7 mouse cellular contexts compared by ENCODE assay signal in the genomic region with DNA sequence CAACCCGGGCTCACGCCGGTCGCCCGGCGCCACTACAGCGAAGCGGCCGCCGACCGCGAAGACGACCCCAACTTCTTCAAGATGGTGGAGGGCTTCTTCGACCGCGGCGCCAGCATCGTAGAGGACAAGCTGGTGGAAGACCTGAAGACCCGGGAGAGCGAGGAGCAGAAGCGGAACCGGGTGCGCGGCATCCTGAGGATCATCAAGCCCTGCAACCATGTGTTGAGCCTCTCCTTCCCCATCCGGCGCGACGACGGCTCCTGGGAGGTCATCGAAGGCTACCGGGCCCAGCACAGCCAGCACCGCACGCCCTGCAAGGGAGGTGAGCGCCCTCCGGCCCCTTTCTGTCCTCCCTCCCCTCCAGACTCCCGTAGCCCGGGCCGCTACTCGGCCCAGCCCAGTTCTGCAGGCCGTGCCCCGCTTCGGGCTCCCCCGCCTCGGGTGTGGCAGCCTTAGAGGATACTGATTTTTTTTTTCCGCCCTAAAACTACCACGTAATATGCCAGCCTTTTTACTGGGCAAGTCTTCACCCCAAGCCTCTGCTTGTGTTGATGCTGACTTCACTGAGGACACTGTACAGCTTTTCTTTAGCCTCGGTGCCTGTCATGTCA. TPM values are rescaled to one million over a fixed set of nuclear protein-coding genes. Genes with fewer than 3 reads are reported as not detected.
DNase-seq lines count a peak whose midpoint lies in the region; ATAC-seq and TF ChIP-seq lines count a peak whose summit lies in the region.

No protein-coding gene starts in this region.

- peak overlapping the region; percentile 93 for H3K27ac ChIP-seq in hindbrain, postnatal 0 days
- peak overlapping the region; percentile 98 for H3K27ac ChIP-seq in limb, embryonic 12.5 days
- peak overlapping the region; percentile 99 for H3K27ac ChIP-seq in midbrain, embryonic 12.5 days (replicated peaks)
- peak overlapping the region; percentile 91 for H3K27ac ChIP-seq in small intestine, adult 2 months (ENCODE audit: insufficient read depth, low read depth, low read length)

- ATAC-seq in hindbrain, postnatal 0 days, result peak; percentile 24
- ATAC-seq in limb, embryonic 12.5 days (ENCODE audit: insufficient number of reproducible peaks, insufficient read depth, low FRiP score, low TSS enrichment, low read depth), result peak; percentile 26
- ATAC-seq in midbrain, embryonic 12.5 days (ENCODE audit: low FRiP score, low read depth), result peak; percentile 34

- no peak; the same call in 1 of the 2 replicates for TF ChIP-seq POLR2A in small intestine, adult 2 months (IDR thresholded peaks at IDR 0.05; ENCODE audit: low read depth, low read length)

- TF ChIP-seq CTCF in hindbrain, postnatal 0 days (IDR thresholded peaks at IDR 0.05; ENCODE audit: low read depth), result no peak
- TF ChIP-seq CTCF in small intestine, adult 2 months (IDR thresholded peaks at IDR 0.05; ENCODE audit: extremely low read depth, insufficient read length, insufficient replicate concordance, low read depth, low read length), result no peak

- WGBS in hindbrain, postnatal 0 days, result under 1% methylated on average over 45 of the region's 47 CpGs
- under 1% methylated on average over 46 of the region's 47 CpGs for WGBS in limb, embryonic 12.5 days
- WGBS in midbrain, embryonic 12.5 days, result under 1% methylated on average over 47 of the region's 47 CpGs
- under 1% methylated on average over 46 of the region's 47 CpGs for WGBS in small intestine, adult 2 months

- peak overlapping the region; percentile 82 for H3K4me3 ChIP-seq in hindbrain, postnatal 0 days (ENCODE audit: low read length)
- peak overlapping the region; percentile 93 for H3K4me3 ChIP-seq in limb, embryonic 12.5 days (replicated peaks)
- peak overlapping the region; percentile 93 for H3K4me3 ChIP-seq in midbrain, embryonic 12.5 days
- peak overlapping the region; percentile 95 for H3K4me3 ChIP-seq in small intestine, adult 2 months (ENCODE audit: low read depth, low read length)

- H3K4me1 ChIP-seq in hindbrain, postnatal 0 days (ENCODE audit: insufficient read depth, low read length), result no peaks in the 10 kb centered on the region
- peaks cover 20% of the 10 kb centered on the region for H3K4me1 ChIP-seq in limb, embryonic 12.5 days (replicated peaks)
- H3K4me1 ChIP-seq in midbrain, embryonic 12.5 days, result peaks cover 20% of the 10 kb centered on the region
- peaks cover 4% of the 10 kb centered on the region; the same call in 1 of the 2 replicates for H3K4me1 ChIP-seq in small intestine, adult 2 months (ENCODE audit: control insufficient read depth, insufficient read depth, insufficient read length, low read length)

- no peaks in the 10 kb centered on the region for H3K9me3 ChIP-seq in hindbrain, postnatal 0 days (ENCODE audit: low read length)
- H3K9me3 ChIP-seq in limb, embryonic 12.5 days, result no peaks in the 10 kb centered on the region
- H3K9me3 ChIP-seq in midbrain, embryonic 12.5 days, result no peaks in the 10 kb centered on the region

- H3K36me3 ChIP-seq in hindbrain, postnatal 0 days (ENCODE audit: insufficient read depth, low read length), result no peaks in the 10 kb centered on the region
- no peaks in the 10 kb centered on the region for H3K36me3 ChIP-seq in limb, embryonic 12.5 days
- no peaks in the 10 kb centered on the region for H3K36me3 ChIP-seq in midbrain, embryonic 12.5 days
- H3K36me3 ChIP-seq in small intestine, adult 2 months (ENCODE audit: control insufficient read depth, insufficient read depth, low read length), result peaks cover 6% of the 10 kb centered on the region

- H3K27me3 ChIP-seq in hindbrain, postnatal 0 days (ENCODE audit: insufficient read depth, low read length), result no peaks in the 10 kb centered on the region
- no peaks in the 10 kb centered on the region for H3K27me3 ChIP-seq in limb, embryonic 12.5 days
- no peaks in the 10 kb centered on the region for H3K27me3 ChIP-seq in midbrain, embryonic 12.5 days
- no peaks in the 10 kb centered on the region for H3K27me3 ChIP-seq in small intestine, adult 2 months (ENCODE audit: control insufficient read depth, insufficient read depth, low read length)

- H3K4me2 ChIP-seq in hindbrain, postnatal 0 days (ENCODE audit: low read depth, low read length), result peak overlapping the region; percentile 72
- H3K4me2 ChIP-seq in limb, embryonic 12.5 days, result peak overlapping the region; percentile 76
- H3K4me2 ChIP-seq in midbrain, embryonic 12.5 days (replicated peaks), result peak overlapping the region; percentile 78

- DNase-seq in adipocyte (ENCODE audit: low spot score), result peak; percentile 47
- DNase-seq in cerebellum, postnatal 36 days, result peak; percentile 56 to 59
- peak; percentile 29 to 43 for DNase-seq in gastrocnemius, adult 8-10 months (ENCODE audit: low spot score in 2 of 2)
- DNase-seq in hindbrain, postnatal 0 days (ENCODE audit: low spot score), result peak; percentile 40

- peak overlapping the region; percentile 97 for H3K9ac ChIP-seq in hindbrain, postnatal 0 days (replicated peaks; ENCODE audit: low read length)
- H3K9ac ChIP-seq in limb, embryonic 12.5 days (replicated peaks), result peak overlapping the region; percentile 97
- H3K9ac ChIP-seq in midbrain, embryonic 12.5 days (replicated peaks), result peak overlapping the region; percentile 95

RNA-seq across cellular contexts. Expression of gene Glud1, which starts 0.6 kb away (rescaled TPM):
- 100 to 1,000 TPM; 118 to 138 (median 133) TPM for total RNA-seq in gastrocnemius, adult 8-10 months (2022)
- total RNA-seq in hindbrain, postnatal 0 days (2014; rRNA removed), result 243 and 272 TPM in 2 replicates
- 143 and 153 TPM in 2 replicates for polyA plus RNA-seq in hindbrain, postnatal 0 days (2015; fragmentation: Nextera tagmentation; extraction: Ambion mirVana)
- polyA plus RNA-seq in limb, embryonic 12.5 days (2016; fragmentation: Nextera tagmentation; extraction: Ambion mirVana), result 86.5 and 93.6 TPM in 2 replicates
- 96.3 and 107 TPM in 2 replicates for polyA plus RNA-seq in midbrain, embryonic 12.5 days (2016; fragmentation: Nextera tagmentation; extraction: Ambion mirVana)
- 33.8 and 223 TPM in 2 replicates for polyA plus RNA-seq in small intestine, adult 2 months (2012; rRNA removed)

RNA-seq across cellular contexts. Expression of gene Shld2, which starts 0.8 kb away (rescaled TPM):
- total RNA-seq in gastrocnemius, adult 8-10 months (2022), result 10 to 100 TPM; 10.7 to 14.8 (median 13.2) TPM
- 4.0 and 5.8 TPM in 2 replicates for total RNA-seq in hindbrain, postnatal 0 days (2014; rRNA removed)
- polyA plus RNA-seq in hindbrain, postnatal 0 days (2015; fragmentation: Nextera tagmentation; extraction: Ambion mirVana), result 9.2 and 11.4 TPM in 2 replicates
- 14.9 and 15.8 TPM in 2 replicates for polyA plus RNA-seq in limb, embryonic 12.5 days (2016; fragmentation: Nextera tagmentation; extraction: Ambion mirVana)
- 7.8 and 7.9 TPM in 2 replicates for polyA plus RNA-seq in midbrain, embryonic 12.5 days (2016; fragmentation: Nextera tagmentation; extraction: Ambion mirVana)
- polyA plus RNA-seq in small intestine, adult 2 months (2012; rRNA removed), result 0.19 and 0.79 TPM in 2 replicates

RNA-seq across cellular contexts. Expression of gene Fam25c, which starts 44.1 kb away (rescaled TPM):
- total RNA-seq in gastrocnemius, adult 8-10 months (2022), result not detected
- not detected in 2 replicates for total RNA-seq in hindbrain, postnatal 0 days (2014; rRNA removed)
- polyA plus RNA-seq in hindbrain, postnatal 0 days (2015; fragmentation: Nextera tagmentation; extraction: Ambion mirVana), result not detected in 2 replicates
- 0.84 TPM in 1 of 2 replicates, not detected in the other for polyA plus RNA-seq in limb, embryonic 12.5 days (2016; fragmentation: Nextera tagmentation; extraction: Ambion mirVana)
- polyA plus RNA-seq in midbrain, embryonic 12.5 days (2016; fragmentation: Nextera tagmentation; extraction: Ambion mirVana), result not detected in 2 replicates
- polyA plus RNA-seq in small intestine, adult 2 months (2012; rRNA removed), result not detected in 2 replicates

Comparison
In these comparisons a context has a peak if more than half of its experiments do, and no peak if none do; other contexts are left out.
1. Peak in every context shown above with its lines: DNase-seq, ATAC-seq, H3K4me3 ChIP-seq and H3K27ac ChIP-seq.